Mouse (Mus musculus): ENCODE results near the gene Disp2.

DNA sequence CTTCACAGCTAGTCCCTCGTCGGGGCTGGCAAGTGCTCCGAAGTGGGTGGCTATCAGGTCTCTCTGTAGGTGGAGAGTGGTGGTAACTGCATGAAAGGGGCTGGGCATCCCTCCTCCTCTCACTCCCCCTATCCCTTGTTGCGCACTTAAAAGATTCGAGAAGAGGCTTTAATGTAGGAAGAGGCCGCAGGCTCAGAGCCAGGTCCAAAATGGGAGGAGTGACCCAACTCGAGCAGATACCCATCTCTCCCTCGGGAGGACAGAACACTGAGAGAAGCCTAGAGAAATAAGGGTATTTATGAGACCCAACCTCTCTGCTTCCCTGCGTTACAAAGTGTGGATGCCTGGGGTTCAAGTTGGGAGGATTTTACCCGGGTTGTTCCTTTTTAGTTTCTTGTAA is 454 bp upstream of the Disp2 start:
- TF ChIP-seq CTCF (IDR thresholded peaks at IDR 0.05) (no peak), EP300 (IDR thresholded peaks at IDR 0.05) (no peak)

All from lung, postnatal 0 days (tissue).